Mouse (Mus musculus): ENCODE measurements around the gene Kif1b.

Kif1b gene

GRCm38 (mm10) chr4:149307596-149308490 is at the start of gene Kif1b:
Gene Kif1b, minus strand, starts transcription at chr4:149307693.
- peak; percentile 97 for DNase-seq

- no peak for DNase-seq
Measured at GRCm38 (mm10) chr4:149354671-149355070, 47.2 kb upstream of the Kif1b start.

- DNase-seq, result no peak
Measured at GRCm38 (mm10) chr4:149351596-149352150, 44.2 kb upstream of the Kif1b start.

- no peak for DNase-seq
Measured at GRCm38 (mm10) chr4:149348963-149349362, 41.5 kb upstream of the Kif1b start.

- DNase-seq, result no peak
Measured at GRCm38 (mm10) chr4:149345873-149346272, 38.4 kb upstream of the Kif1b start.

GRCm38 (mm10) chr4:149344311-149344710 is 36.8 kb upstream of the Kif1b start:
- DNase-seq, result no peak

- DNase-seq, result no peak
Measured at GRCm38 (mm10) chr4:149340680-149341079, 33.2 kb upstream of the Kif1b start.

- no peak for DNase-seq
Measured at GRCm38 (mm10) chr4:149339426-149340214, 32.1 kb upstream of the Kif1b start.

- peak; percentile 38 for DNase-seq
Measured at GRCm38 (mm10) chr4:149338137-149338536, 30.6 kb upstream of the Kif1b start.

GRCm38 (mm10) chr4:149337353-149337752 is 29.9 kb upstream of the Kif1b start:
- DNase-seq, result peak; percentile 61

GRCm38 (mm10) chr4:149336302-149336701 is 28.8 kb upstream of the Kif1b start:
- no peak for DNase-seq

- DNase-seq, result peak; percentile 80
Measured at GRCm38 (mm10) chr4:149334881-149335280, 27.4 kb upstream of the Kif1b start.

- DNase-seq, result no peak
Measured at GRCm38 (mm10) chr4:149332726-149333125, 25.2 kb upstream of the Kif1b start.

GRCm38 (mm10) chr4:149330495-149330894 is 23.0 kb upstream of the Kif1b start:
- no peak for DNase-seq

GRCm38 (mm10) chr4:149328735-149329134 is 21.2 kb upstream of the Kif1b start:
- no peak for DNase-seq

- DNase-seq, result no peak
Measured at GRCm38 (mm10) chr4:149327281-149327680, 19.8 kb upstream of the Kif1b start.

- DNase-seq, result no peak
Measured at GRCm38 (mm10) chr4:149325411-149326162, 18.1 kb upstream of the Kif1b start.

GRCm38 (mm10) chr4:149323730-149324129 is 16.2 kb upstream of the Kif1b start:
- no peak for DNase-seq

- DNase-seq, result no peak
Measured at GRCm38 (mm10) chr4:149322718-149323117, 15.2 kb upstream of the Kif1b start.

- DNase-seq, result no peak
Measured at GRCm38 (mm10) chr4:149322286-149322685, 14.8 kb upstream of the Kif1b start.

GRCm38 (mm10) chr4:149319088-149319487 is 11.6 kb upstream of the Kif1b start:
- no peak for DNase-seq

GRCm38 (mm10) chr4:149317387-149317786 is 9.9 kb upstream of the Kif1b start:
- peak; percentile 91 for DNase-seq
